Mouse (Mus musculus): ENCODE data around the gene Eef1b2.

The Eef1b2 gene

GRCm38 (mm10) chr1:63192306-63193065 is 15.9 kb downstream of the Eef1b2 start:
- no peak for DNase-seq (ENCODE audit: low spot score)

- no peak for DNase-seq (ENCODE audit: low spot score)
These were observed 19.4 kb downstream of the Eef1b2 start for GRCm38 (mm10) chr1:63195848-63196512.

DNA sequence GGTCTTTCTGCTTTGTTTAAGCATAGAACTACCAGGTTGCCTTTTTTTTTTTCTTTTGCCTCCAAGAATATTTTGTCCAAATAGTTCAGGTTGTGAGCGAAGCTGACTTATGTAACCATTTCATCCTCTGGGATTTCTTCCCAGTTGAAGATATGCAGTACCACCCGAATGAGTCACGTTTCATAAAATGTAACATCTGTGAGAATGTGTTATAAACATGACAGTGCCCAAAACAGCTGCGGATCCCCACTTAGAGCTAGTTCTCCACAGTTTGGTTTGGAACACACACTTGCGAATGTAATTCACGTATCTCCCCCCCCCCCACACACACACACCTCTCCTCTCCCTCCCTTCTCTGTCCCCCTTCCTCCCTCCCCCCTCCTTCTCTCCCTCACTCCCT is 22.8 kb downstream of the Eef1b2 start:
- no peak for DNase-seq (ENCODE audit: low spot score)

DNA sequence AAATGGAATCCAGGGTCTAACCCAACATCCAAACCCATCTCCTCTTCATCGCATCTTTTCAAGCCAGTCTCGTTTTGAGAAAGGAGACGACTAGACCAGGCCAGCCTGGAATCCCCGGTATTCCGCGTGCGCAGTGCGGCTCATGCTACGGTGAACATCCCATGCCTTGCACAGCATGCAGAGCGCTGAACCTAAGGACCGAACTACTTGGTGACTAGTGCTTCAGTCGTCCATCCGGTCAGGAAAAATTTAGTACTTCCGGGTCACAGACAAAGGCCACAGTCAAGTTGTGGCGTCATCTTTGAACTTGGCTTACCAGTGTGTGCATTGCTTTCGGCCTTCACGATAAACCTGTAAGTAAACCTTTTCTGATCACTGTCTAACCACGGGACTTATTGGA is 23.7 kb downstream of the Eef1b2 start:
- no peak for DNase-seq (ENCODE audit: low spot score)

- no peak for DNase-seq (ENCODE audit: low spot score)
These were observed 25.0 kb downstream of the Eef1b2 start for GRCm38 (mm10) chr1:63201672-63202071.

GRCm38 (mm10) chr1:63203471-63203870 is 26.8 kb downstream of the Eef1b2 start:
- DNase-seq (ENCODE audit: low spot score) = no peak

GRCm38 (mm10) chr1:63203950-63204659 is 27.5 kb downstream of the Eef1b2 start:
- no peak for DNase-seq (ENCODE audit: low spot score)

- no peak for DNase-seq (ENCODE audit: low spot score)
These were observed 28.2 kb downstream of the Eef1b2 start for GRCm38 (mm10) chr1:63204660-63205394.

GRCm38 (mm10) chr1:63207607-63208006 is 31.0 kb downstream of the Eef1b2 start:
- DNase-seq (ENCODE audit: low spot score) = no peak

DNA sequence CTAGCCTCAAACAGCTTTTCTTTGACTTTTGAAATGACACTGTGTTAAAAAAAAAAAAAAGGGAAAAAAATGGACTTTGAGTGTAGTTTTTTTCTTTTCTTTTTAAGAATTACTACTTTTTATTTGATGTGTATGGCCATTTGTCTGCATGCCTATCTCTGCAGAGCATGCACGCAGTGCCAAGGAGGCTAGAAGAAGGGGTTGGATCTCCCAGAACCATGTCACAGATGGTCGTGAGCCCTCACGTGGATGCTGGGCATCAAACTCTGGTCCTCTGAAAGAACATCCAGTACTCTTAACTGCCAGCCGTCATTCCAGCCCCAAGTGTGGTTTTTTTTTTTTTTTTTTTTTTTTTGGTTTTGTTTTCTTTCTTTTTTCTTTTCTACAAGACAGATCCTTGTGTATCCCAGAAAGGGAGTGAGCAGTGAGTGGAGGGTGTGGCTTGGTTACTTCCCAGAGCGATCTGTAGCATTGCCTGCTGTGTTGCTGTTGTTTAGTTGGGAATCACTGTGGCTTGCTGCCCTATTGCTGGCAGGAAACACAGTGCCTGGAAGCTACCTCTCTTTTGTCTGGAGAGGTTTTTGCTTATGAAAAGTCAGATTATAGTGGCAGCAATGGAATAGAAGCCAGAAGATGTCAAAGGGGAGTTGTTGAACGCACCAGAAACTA is 33.4 kb downstream of the Eef1b2 start:
- DNase-seq (ENCODE audit: low spot score) = no peak

- no peak for DNase-seq (ENCODE audit: low spot score)
These were observed 37.0 kb downstream of the Eef1b2 start for GRCm38 (mm10) chr1:63213478-63214270.

GRCm38 (mm10) chr1:63214271-63214558 is 37.6 kb downstream of the Eef1b2 start, which contains the start of gene Gpr1:
Gene Gpr1 (minus strand): TSS chr1:63214543.
- no peak for DNase-seq (ENCODE audit: low spot score)

- DNase-seq (ENCODE audit: low spot score) = no peak
These were observed 38.0 kb downstream of the Eef1b2 start for GRCm38 (mm10) chr1:63214631-63215030.

DNA sequence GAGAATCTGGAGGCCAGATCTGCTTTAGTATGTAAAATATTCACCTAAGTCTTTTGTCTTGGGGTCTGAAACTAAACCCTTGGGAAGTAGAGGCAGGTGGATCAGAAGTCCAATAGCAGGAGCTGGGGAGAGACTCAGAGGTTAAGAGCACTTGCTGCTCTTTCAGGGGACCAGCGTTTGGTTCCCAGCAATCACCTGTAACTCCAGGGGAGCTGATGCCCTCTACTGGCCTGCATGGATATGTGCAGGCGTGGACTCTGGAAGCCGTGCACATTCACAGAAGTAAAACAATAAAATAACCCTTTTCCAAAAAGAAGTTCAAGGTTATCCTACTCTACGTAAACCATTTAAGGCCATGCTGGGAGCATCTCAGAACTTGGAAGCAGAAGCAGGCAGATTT is 42.7 kb downstream of the Eef1b2 start:
- DNase-seq (ENCODE audit: low spot score) = no peak

DNA sequence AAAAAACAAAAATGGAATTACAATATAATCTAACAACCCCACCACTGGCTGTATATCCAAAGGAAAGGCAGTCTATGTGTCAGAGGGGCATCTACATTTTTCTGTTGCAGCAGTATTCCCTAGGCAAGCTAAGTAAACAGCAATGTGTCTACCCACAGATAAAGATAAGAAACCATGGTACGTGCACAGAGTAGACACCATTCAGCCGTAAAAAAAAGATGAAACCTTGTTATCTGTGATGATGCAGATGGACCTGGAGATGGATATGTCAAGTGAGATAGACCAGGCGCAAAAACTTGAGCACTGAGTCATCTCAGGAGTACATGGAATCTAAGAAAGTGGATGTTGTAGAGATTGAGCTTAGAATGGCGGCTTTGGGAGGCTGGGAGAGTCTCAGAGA is 48.4 kb downstream of the Eef1b2 start:
- DNase-seq (ENCODE audit: low spot score) = no peak

DNA sequence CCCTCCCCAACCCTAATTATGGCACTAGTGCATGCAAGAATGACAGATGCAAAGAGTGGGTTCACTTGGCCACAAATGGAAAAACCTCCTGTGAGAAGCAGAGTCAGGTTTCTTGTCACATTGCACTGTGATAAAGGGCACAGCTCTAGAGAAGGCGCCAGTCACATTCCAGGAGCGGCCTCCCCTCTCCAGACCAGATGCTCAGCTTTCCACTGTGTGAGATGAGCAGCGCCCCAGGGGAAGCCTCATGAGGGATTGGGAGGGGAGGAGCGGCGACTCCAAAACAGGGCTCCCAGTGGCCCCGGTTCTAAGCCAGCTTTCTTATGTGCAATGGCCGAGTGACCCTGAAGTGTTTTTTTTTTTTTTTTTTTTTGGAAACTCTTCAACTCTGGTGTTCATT is 49.3 kb downstream of the Eef1b2 start:
- DNase-seq (ENCODE audit: low spot score) = no peak

DNA sequence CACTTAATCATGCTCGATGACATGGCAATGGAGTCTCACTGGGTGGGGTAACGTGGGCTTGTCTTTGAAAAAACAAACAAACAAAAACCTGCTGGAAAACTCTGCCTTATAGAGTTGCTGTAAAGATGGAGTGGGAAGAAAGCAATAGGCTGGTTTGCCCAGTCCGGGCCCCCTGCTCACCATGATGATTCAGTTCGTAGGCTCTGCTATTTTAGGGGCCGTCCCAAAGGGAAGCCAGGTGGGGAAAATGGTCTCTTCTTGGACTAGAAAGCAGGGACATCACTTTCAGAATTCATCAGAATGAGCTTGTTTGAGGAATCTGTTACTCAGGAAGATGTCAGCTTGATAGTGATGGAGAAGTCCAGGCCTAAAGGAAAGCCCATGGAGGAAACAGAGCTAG is 50.6 kb downstream of the Eef1b2 start:
- DNase-seq (ENCODE audit: low spot score) = no peak
